Mouse (Mus musculus) ES-E14 (cell line): ENCODE measurements at regions not wholly inside any gene's neighbourhood (a gene's known extent, or its start where the extent isn't known, plus 50 kb on each side); places are given as distances from the start of the nearest gene placed in this dataset.

Experiments used
- DNase-seq: peaks from one replicate; pipeline ENCODE4 v3.0.0-alpha.2; 2013; ENCODE audit warnings: low read depth, low spot score
- H3K27ac ChIP-seq: 2 replicates; pipeline ENCODE4 v1.5.1; 2012; ENCODE audit warnings: low read depth, mild to moderate bottlenecking, low read length, moderate library complexity, mixed read lengths; ENCODE audit not compliant: poor library complexity, insufficient read depth, severe bottlenecking
- H3K36me3 ChIP-seq: 2 replicates; pipeline ENCODE4 v1.6.1; 2012; ENCODE audit warnings: mild to moderate bottlenecking, low read length, moderate library complexity, mixed read lengths; ENCODE audit not compliant: control insufficient read depth, poor library complexity, insufficient read depth, severe bottlenecking
- H3K4me1 ChIP-seq, 2 experiments: fragments of 150-350 bp in 1 of 2; sonication (generic) in 1 of 2; 2 replicates each; pipeline ENCODE4 v1.6.1; 2012; ENCODE audit warnings: low read length in 2 of 2, mild to moderate bottlenecking in 1 of 2, mixed read lengths in 1 of 2; ENCODE audit not compliant: control insufficient read depth in 2 of 2, insufficient read depth in 2 of 2, poor library complexity in 1 of 2
- H3K4me3 ChIP-seq, 2 experiments: fragments of 150-350 bp in 1 of 2; sonication (generic) in 1 of 2; 2 replicates each; pipeline ENCODE4 v1.5.1; 2012; ENCODE audit warnings: low read length in 2 of 2, low read depth in 1 of 2, mild to moderate bottlenecking in 1 of 2, mixed read lengths in 1 of 2; ENCODE audit not compliant: insufficient read depth in 1 of 2, poor library complexity in 1 of 2, severe bottlenecking in 1 of 2
- H3K9ac ChIP-seq: 2 replicates; pipeline ENCODE4 v1.6.1; 2012; ENCODE audit warnings: low read depth, mild to moderate bottlenecking, low read length, mixed read lengths; ENCODE audit not compliant: poor library complexity, insufficient read depth, severe bottlenecking
- H3K9me3 ChIP-seq: fragments of 150-350 bp; sonication (generic); 2 replicates; pipeline ENCODE4 v1.6.1; 2012; ENCODE audit warnings: low read depth, mild to moderate bottlenecking, low read length; ENCODE audit not compliant: control insufficient read depth, insufficient read depth
- ZNF384 ChIP-seq: IDR thresholded peaks from 2 replicates; pipeline ENCODE4 v1.6.1; 2012; ENCODE audit warnings: low read depth, low read length, inconsistent platforms
- in situ Hi-C, 2 experiments: fragments of 600-800 bp; cut with MboI; formaldehyde crosslinking; loops; one replicate each; pipeline ENCODE4 v1.15.1; 2025; ENCODE audit warnings: low sequenced_read_pairs in 2 of 2, inconsistent platforms in 1 of 2; ENCODE audit not compliant: unreplicated experiment in 2 of 2

DNA sequence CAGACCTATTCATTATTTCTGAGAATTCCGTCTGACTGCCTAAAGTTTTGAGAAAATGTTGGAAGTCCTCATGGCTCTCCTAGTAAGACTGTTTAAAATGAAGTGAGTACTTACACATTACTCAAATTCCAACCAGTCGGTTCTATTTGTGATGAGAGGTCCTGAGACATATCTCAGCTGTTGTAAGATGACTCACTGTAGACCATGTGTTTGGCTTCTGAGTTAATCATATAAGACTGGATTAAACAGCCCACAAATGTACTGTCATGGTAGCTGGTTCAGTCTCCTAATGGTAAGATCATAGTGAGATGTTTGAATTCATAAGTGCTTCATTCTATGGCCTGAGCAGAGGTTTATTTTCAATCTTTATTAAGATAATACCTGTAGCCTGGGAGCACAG is 223.9 kb upstream of the Gje1 start:
- Histone ChIP-seq H3K36me3 (no peaks in the 10 kb centered on the region), H3K9me3 (no peaks in the 10 kb centered on the region), H3K4me1 (no peaks in the 10 kb centered on the region), H3K27ac (no peak overlapping the region), H3K9ac (no peak overlapping the region), H3K4me3 (no peak overlapping the region)
- DNase-seq, result no peak
- no peak for TF ChIP-seq ZNF384
- in situ Hi-C loops, result no loop called here
